Mouse (Mus musculus) CH12.LX (cell line): ENCODE data around the gene Iba57. TPM values are rescaled to one million over a fixed set of nuclear protein-coding genes. Genes with fewer than 3 reads are reported as not detected.

Experiments used
- DNase-seq: peaks from one replicate; pipeline ENCODE4 v3.0.0-alpha.2; 2013; ENCODE audit errors: extremely low read depth
- H3K27ac ChIP-seq: 2 replicates; pipeline ENCODE4 v1.5.1; 2012; ENCODE audit warnings: low read depth, mild to moderate bottlenecking, control low read depth, moderate library complexity; ENCODE audit not compliant: insufficient read depth
- H3K27me3 ChIP-seq: replicated peaks from 2 replicates; pipeline ENCODE3; 2012; ENCODE audit warnings: inconsistent platforms
- H3K36me3 ChIP-seq, 2 experiments: replicated peaks in 1 of 2; 2 replicates each; pipeline versions ENCODE3 to v1.6.1; 2012; ENCODE audit warnings: inconsistent platforms in 1 of 2, low read length in 1 of 2, mild to moderate bottlenecking in 1 of 2, mixed read lengths in 1 of 2, moderate library complexity in 1 of 2; ENCODE audit not compliant: control insufficient read depth in 1 of 2, insufficient read depth in 1 of 2
- H3K4me1 ChIP-seq, 2 experiments: 2 replicates each; pipeline ENCODE4 v1.6.1; 2012; ENCODE audit warnings: inconsistent platforms in 1 of 2, moderate library complexity in 1 of 2; ENCODE audit not compliant: insufficient read depth in 2 of 2, control insufficient read depth in 1 of 2
- H3K4me2 ChIP-seq: 2 replicates; pipeline ENCODE4 v1.6.1; 2012; ENCODE audit warnings: low read depth, mild to moderate bottlenecking, control low read depth; ENCODE audit not compliant: poor library complexity, insufficient read depth, severe bottlenecking
- H3K4me3 ChIP-seq, 3 experiments: fragments of 150-350 bp in 1 of 3; sonication (generic) in 1 of 3; replicated peaks in 1 of 3; 2 replicates each; pipeline versions ENCODE3 to v1.5.1; 2011 to 2012; ENCODE audit warnings: low read depth in 2 of 3, low read length in 2 of 3, mild to moderate bottlenecking in 2 of 3, moderate library complexity in 2 of 3, control low read depth in 1 of 3, improper control_type of control experiment in 1 of 3, inconsistent platforms in 1 of 3, mixed read lengths in 1 of 3; ENCODE audit not compliant: poor library complexity in 1 of 3
- H3K79me2 ChIP-seq: replicated peaks from 2 replicates; pipeline ENCODE4 v1.6.1; 2012; ENCODE audit warnings: mild to moderate bottlenecking, moderate library complexity; ENCODE audit not compliant: control insufficient read depth, poor library complexity, insufficient read depth, severe bottlenecking; ENCODE audit errors: extremely low read depth
- H3K9ac ChIP-seq: 2 replicates; pipeline ENCODE4 v1.6.1; 2012; ENCODE audit warnings: low read depth, mild to moderate bottlenecking, control low read depth, moderate library complexity; ENCODE audit not compliant: insufficient read depth
- H3K9me3 ChIP-seq: replicated peaks from 2 replicates; pipeline ENCODE3; 2012; ENCODE audit warnings: low read length, inconsistent platforms, mixed read lengths
- BHLHE40 ChIP-seq: IDR thresholded peaks from 2 replicates; pipeline ENCODE4 v1.6.1; 2011; ENCODE audit warnings: mild to moderate bottlenecking, low read depth, low read length, improper control_type of control experiment
- E2F4 ChIP-seq: IDR thresholded peaks from 2 replicates; pipeline ENCODE4 v1.6.1; 2011; ENCODE audit warnings: low read depth, low read length, improper control_type of control experiment; ENCODE audit not compliant: insufficient replicate concordance
- ELF1 ChIP-seq: IDR thresholded peaks from 2 replicates; pipeline ENCODE4 v1.6.1; 2014; ENCODE audit warnings: low read depth, mild to moderate bottlenecking, inconsistent platforms, low read length, improper control_type of control experiment
- ETS1 ChIP-seq: conservative IDR thresholded peaks from 2 replicates; pipeline ENCODE4 v1.6.1; 2012; ENCODE audit warnings: low read depth, mild to moderate bottlenecking, inconsistent platforms, low read length, improper control_type of control experiment, moderate library complexity
- HCFC1 ChIP-seq: IDR thresholded peaks from 2 replicates; pipeline ENCODE4 v1.6.1; 2012; ENCODE audit warnings: low read depth, mild to moderate bottlenecking, inconsistent platforms, low read length, improper control_type of control experiment
- JUN ChIP-seq: IDR thresholded peaks from 2 replicates; pipeline ENCODE4 v1.6.1; 2011; ENCODE audit warnings: low read depth, mild to moderate bottlenecking, low read length, improper control_type of control experiment, moderate library complexity; ENCODE audit not compliant: insufficient read depth
- JUND ChIP-seq: conservative IDR thresholded peaks from 2 replicates; pipeline ENCODE4 v1.6.1; 2011; ENCODE audit warnings: low read depth, low read length, improper control_type of control experiment
- KAT2A ChIP-seq: IDR thresholded peaks from 2 replicates; pipeline ENCODE4 v1.6.1; 2012; ENCODE audit warnings: low read length, improper control_type of control experiment, inconsistent platforms; ENCODE audit not compliant: insufficient replicate concordance
- MAX ChIP-seq: IDR thresholded peaks from 2 replicates; pipeline ENCODE4 v1.6.1; 2011; ENCODE audit warnings: low read length, improper control_type of control experiment
- MEF2A ChIP-seq: IDR thresholded peaks from 2 replicates; pipeline ENCODE4 v1.6.1; 2014; ENCODE audit warnings: low read depth, mild to moderate bottlenecking, inconsistent platforms, low read length, improper control_type of control experiment, borderline replicate concordance
- NELFE ChIP-seq: IDR thresholded peaks from 2 replicates; pipeline ENCODE4 v1.6.1; 2011; ENCODE audit warnings: low read depth, low read length, improper control_type of control experiment
- NRF1 ChIP-seq: IDR thresholded peaks from 2 replicates; pipeline ENCODE4 v1.6.1; 2014; ENCODE audit warnings: low read depth, mild to moderate bottlenecking, inconsistent platforms, low read length, improper control_type of control experiment, moderate library complexity
- PAX5 ChIP-seq: IDR thresholded peaks from 2 replicates; pipeline ENCODE4 v1.6.1; 2012; ENCODE audit warnings: low read length, inconsistent platforms, mixed read lengths
- POLR2A ChIP-seq: IDR thresholded peaks from 2 replicates; pipeline ENCODE4 v1.6.1; 2011; ENCODE audit warnings: low read depth, mild to moderate bottlenecking, improper control_type of control experiment, low read length
- POLR2AphosphoS2 ChIP-seq: IDR thresholded peaks from 2 replicates; pipeline ENCODE4 v1.6.1; 2011; ENCODE audit warnings: low read depth, low read length, improper control_type of control experiment
- RAD21 ChIP-seq: IDR thresholded peaks from 2 replicates; pipeline ENCODE4 v1.6.1; 2011; ENCODE audit warnings: low read depth, mild to moderate bottlenecking, low read length, improper control_type of control experiment, moderate library complexity
- RCOR1 ChIP-seq: conservative IDR thresholded peaks from 2 replicates; pipeline ENCODE4 v1.6.1; 2012; ENCODE audit warnings: low read depth, mild to moderate bottlenecking, inconsistent platforms, low read length, improper control_type of control experiment
- TBP ChIP-seq: conservative IDR thresholded peaks from 2 replicates; pipeline ENCODE4 v1.6.1; 2011; ENCODE audit warnings: low read depth, low read length, improper control_type of control experiment
- TCF12 ChIP-seq: IDR thresholded peaks from 2 replicates; pipeline ENCODE4 v1.6.1; 2014; ENCODE audit warnings: low read depth, mild to moderate bottlenecking, inconsistent platforms, low read length, improper control_type of control experiment
- USF1 ChIP-seq: IDR thresholded peaks from 2 replicates; pipeline ENCODE4 v1.6.1; 2014; ENCODE audit warnings: low read depth, mild to moderate bottlenecking, inconsistent platforms, low read length, improper control_type of control experiment
- USF2 ChIP-seq: conservative IDR thresholded peaks from 2 replicates; pipeline ENCODE4 v1.6.1; 2011; ENCODE audit warnings: low read depth, low read length, improper control_type of control experiment
- ZC3H11A ChIP-seq: IDR thresholded peaks from 2 replicates; pipeline ENCODE4 v1.6.1; 2012; ENCODE audit warnings: low read depth, mild to moderate bottlenecking, inconsistent platforms, low read length, improper control_type of control experiment
- ZKSCAN1 ChIP-seq: IDR thresholded peaks from 2 replicates; pipeline ENCODE4 v1.6.1; 2012; ENCODE audit warnings: low read depth, inconsistent platforms, low read length, improper control_type of control experiment, borderline replicate concordance
- ZMIZ1 ChIP-seq: IDR thresholded peaks from 2 replicates; pipeline ENCODE4 v1.6.1; 2012; ENCODE audit warnings: low read depth, mild to moderate bottlenecking, inconsistent platforms, low read length, improper control_type of control experiment
- dilution Hi-C: fragments of 300-500 bp; cut with MboI; formaldehyde crosslinking; loops from 2 replicates; pipeline ENCODE4 v1.14.3; 2020; ENCODE audit warnings: low sequenced_read_pairs; ENCODE audit not compliant: extremely low pct_unique_long_range_greater_than_20kb, extremely low pct_ligation_motif_present
- in situ Hi-C: fragments of 300-500 bp; cut with MboI; formaldehyde crosslinking; loops from 3 replicates; pipeline ENCODE4 v1.14.3; 2019; ENCODE audit warnings: low sequenced_read_pairs, low pct_ligation_motif_present, low pct_unique_long_range_greater_than_20kb, mixed read lengths
- polyA plus RNA-seq: library from polyadenylated mRNA; unstranded; fragments of >175 nt; gene quantifications from 2 replicates; pipeline ENCODE4 v1.2.1, GENCODE M21; 2012; ENCODE audit warnings: low read depth; ENCODE audit not compliant: insufficient read length
- total RNA-seq, 2 experiments: library from RNA; depleted of rRNA; stranded (reverse); fragments of 300-350 nt in 1 of 2; fragments of >200 nt in 1 of 2; gene quantifications; 2 replicates each; pipeline ENCODE4 v1.2.3; 2012 to 2014

Iba57 gene
- total and polyA plus RNA-seq, 3 experiments, result 4.0 to 7.5 (median 4.6) TPM

- Histone ChIP-seq H3K27ac (no peak overlapping the region), H3K9ac (no peak overlapping the region), H3K36me3 (no peaks in the 10 kb centered on the region), H3K4me2 (no peak overlapping the region), H3K9me3 (no peaks in the 10 kb centered on the region), H3K79me2 (no peaks in the 10 kb centered on the region), H3K27me3 (peaks cover 2% of the 10 kb centered on the region), H3K4me1 (peaks cover 17 to 54% of the 10 kb centered on the region in 2 experiments), H3K4me3 (no peak overlapping the region)
- dilution Hi-C loops (no loop called here), in situ Hi-C loops (no loop called here)
- TF ChIP-seq POLR2A (no peak), TBP (no peak), NELFE (no peak), ZC3H11A (no peak), PAX5 (no peak), ETS1 (peak; percentile 35), BHLHE40 (no peak), JUND (no peak), MEF2A (peak; percentile 56; the same call in 1 of the 2 replicates), USF1 (no peak)
- peak; percentile 52 for DNase-seq
Measured at GRCm38 (mm10) chr11:59174189-59174838, 10.8 kb upstream of the Iba57 start.

GRCm38 (mm10) chr11:59170549-59170948, 7.0 kb upstream of the Iba57 start:
- Histone ChIP-seq H3K27ac (no peak overlapping the region), H3K27me3 (peaks cover 2% of the 10 kb centered on the region), H3K4me2 (no peak overlapping the region), H3K4me1 (peaks cover 23 to 66% of the 10 kb centered on the region in 2 experiments)
- dilution Hi-C loops, result no loop called here
- in situ Hi-C loops, result no loop called here
- no peak for DNase-seq
- no peak for TF ChIP-seq BHLHE40
- TF ChIP-seq, all 38 proteins: peak for 0
- no peak overlapping the region for H3K9ac ChIP-seq
- no peaks in the 10 kb centered on the region for H3K9me3 ChIP-seq
- H3K4me3 ChIP-seq, result no peak overlapping the region
- no peaks in the 10 kb centered on the region for H3K36me3 ChIP-seq
- no peaks in the 10 kb centered on the region for H3K79me2 ChIP-seq

GRCm38 (mm10) chr11:59169807-59170206, 6.3 kb upstream of the Iba57 start:
- H3K9me3 ChIP-seq, result no peaks in the 10 kb centered on the region
- dilution Hi-C loops, result no loop called here
- H3K4me2 ChIP-seq, result no peak overlapping the region
- no peaks in the 10 kb centered on the region for H3K36me3 ChIP-seq
- H3K79me2 ChIP-seq, result no peaks in the 10 kb centered on the region
- no peak overlapping the region for H3K9ac ChIP-seq
- DNase-seq, result no peak
- in situ Hi-C loops, result loop anchor here (5.0 kb wide), 1 partner anchor 32 kb away; the partner anchor contains the start of gene Mrpl55
- peaks cover 2% of the 10 kb centered on the region for H3K27me3 ChIP-seq
- no peak overlapping the region for H3K27ac ChIP-seq
- peaks cover 17 to 60% of the 10 kb centered on the region in 2 experiments for H3K4me1 ChIP-seq
- no peak overlapping the region for H3K4me3 ChIP-seq
- TF ChIP-seq USF2 (no peak), E2F4 (no peak), JUND (no peak), ZMIZ1 (no peak), TBP (no peak), NRF1 (no peak), ZKSCAN1 (no peak), POLR2AphosphoS2 (no peak), RCOR1 (no peak), BHLHE40 (no peak), PAX5 (no peak), ELF1 (no peak), POLR2A (no peak), NELFE (no peak), HCFC1 (no peak), KAT2A (no peak), MAX (no peak), TCF12 (no peak), RAD21 (no peak), JUN (no peak)
